Mouse (Mus musculus): Measurements from ENCODE around the gene Mia2. TPM values are rescaled to one million over a fixed set of nuclear protein-coding genes. Genes with fewer than 3 reads are reported as not detected.

The Mia2 gene
- total RNA-seq, 2 experiments from 2014 or later, result 47.3 to 52.6 TPM

- DNase-seq (ENCODE audit: low spot score in 2 of 2), result peak in 1 of 2 experiments; percentile 27
- H3K4me3 ChIP-seq, result peak overlapping the region; percentile 96
- TF ChIP-seq CTCF (conservative IDR thresholded peaks at IDR 0.05), result no peak
- peak overlapping the region; percentile 98 for H3K27ac ChIP-seq
Measured at GRCm38 (mm10) chr12:59067095-59067494, 28.5 kb upstream of the Mia2 start.

- Histone ChIP-seq H3K4me3 (no peak overlapping the region), H3K27ac (no peak overlapping the region)
- DNase-seq (ENCODE audit: low spot score in 2 of 2), result no peak
- TF ChIP-seq CTCF (conservative IDR thresholded peaks at IDR 0.05), result no peak
Measured at GRCm38 (mm10) chr12:59068791-59069190, 26.8 kb upstream of the Mia2 start.

- TF ChIP-seq CTCF (conservative IDR thresholded peaks at IDR 0.05), result no peak
- no peak for DNase-seq (ENCODE audit: low spot score in 2 of 2)
- Histone ChIP-seq H3K27ac (no peak overlapping the region), H3K4me3 (no peak overlapping the region)
Measured at GRCm38 (mm10) chr12:59072286-59072685, 23.3 kb upstream of the Mia2 start.

GRCm38 (mm10) chr12:59074052-59074451 lies 21.5 kb upstream of the Mia2 start:
- Histone ChIP-seq H3K27ac (no peak overlapping the region), H3K4me3 (no peak overlapping the region)
- DNase-seq (ENCODE audit: low spot score in 2 of 2), result peak in 1 of 2 experiments; percentile 13
- no peak for TF ChIP-seq CTCF (conservative IDR thresholded peaks at IDR 0.05)

GRCm38 (mm10) chr12:59076996-59077395 lies 18.6 kb upstream of the Mia2 start:
- no peak overlapping the region for H3K4me3 ChIP-seq
- no peak for DNase-seq (ENCODE audit: low spot score in 2 of 2)
- no peak for TF ChIP-seq CTCF (conservative IDR thresholded peaks at IDR 0.05)
- no peak overlapping the region for H3K27ac ChIP-seq

GRCm38 (mm10) chr12:59077883-59078282 lies 17.7 kb upstream of the Mia2 start:
- no peak for TF ChIP-seq CTCF (conservative IDR thresholded peaks at IDR 0.05)
- no peak overlapping the region for H3K27ac ChIP-seq
- H3K4me3 ChIP-seq, result no peak overlapping the region
- no peak for DNase-seq (ENCODE audit: low spot score in 2 of 2)

GRCm38 (mm10) chr12:59080461-59080860 lies 15.1 kb upstream of the Mia2 start:
- no peak for TF ChIP-seq CTCF (conservative IDR thresholded peaks at IDR 0.05)
- no peak overlapping the region for H3K27ac ChIP-seq

GRCm38 (mm10) chr12:59084446-59084845 lies 11.2 kb upstream of the Mia2 start:
- no peak overlapping the region for H3K27ac ChIP-seq
- no peak for DNase-seq (ENCODE audit: low spot score in 2 of 2)
- H3K4me3 ChIP-seq, result no peak overlapping the region
- no peak for TF ChIP-seq CTCF (conservative IDR thresholded peaks at IDR 0.05)

More at GRCm38 (mm10) chr12:59080461-59080860, 15.1 kb upstream of the Mia2 start:
- no peak for DNase-seq (ENCODE audit: low spot score in 2 of 2)
- H3K4me3 ChIP-seq, result no peak overlapping the region

GRCm38 (mm10) chr12:59086171-59086570 lies 9.4 kb upstream of the Mia2 start:
- Histone ChIP-seq H3K27ac (no peak overlapping the region), H3K4me3 (no peak overlapping the region)
- DNase-seq (ENCODE audit: low spot score in 2 of 2), result no peak
- no peak for TF ChIP-seq CTCF (conservative IDR thresholded peaks at IDR 0.05)

GRCm38 (mm10) chr12:59093543-59093942 lies 2.1 kb upstream of the Mia2 start:
- H3K27ac ChIP-seq, result no peak overlapping the region
- TF ChIP-seq CTCF (conservative IDR thresholded peaks at IDR 0.05), result no peak
- no peak for DNase-seq (ENCODE audit: low spot score in 2 of 2)
- H3K4me3 ChIP-seq, result no peak overlapping the region

GRCm38 (mm10) chr12:59104771-59105170 lies 9.2 kb downstream of the Mia2 start:
- H3K27ac ChIP-seq, result no peak overlapping the region
- DNase-seq (ENCODE audit: low spot score in 2 of 2), result no peak
- no peak for TF ChIP-seq CTCF (conservative IDR thresholded peaks at IDR 0.05)
- H3K4me3 ChIP-seq, result no peak overlapping the region

GRCm38 (mm10) chr12:59105914-59106313 lies 10.3 kb downstream of the Mia2 start:
- no peak for TF ChIP-seq CTCF (conservative IDR thresholded peaks at IDR 0.05)
- no peak overlapping the region for H3K27ac ChIP-seq
- H3K4me3 ChIP-seq, result no peak overlapping the region
- DNase-seq (ENCODE audit: low spot score in 2 of 2), result no peak

GRCm38 (mm10) chr12:59106491-59106890 lies 10.9 kb downstream of the Mia2 start:
- TF ChIP-seq CTCF (conservative IDR thresholded peaks at IDR 0.05), result no peak
- H3K27ac ChIP-seq, result no peak overlapping the region
- no peak overlapping the region for H3K4me3 ChIP-seq
- no peak for DNase-seq (ENCODE audit: low spot score in 2 of 2)

- DNase-seq (ENCODE audit: low spot score in 2 of 2), result no peak
- no peak overlapping the region for H3K27ac ChIP-seq
- no peak for TF ChIP-seq CTCF (conservative IDR thresholded peaks at IDR 0.05)
- H3K4me3 ChIP-seq, result no peak overlapping the region
Measured at GRCm38 (mm10) chr12:59107926-59108325, 12.3 kb downstream of the Mia2 start.

GRCm38 (mm10) chr12:59117184-59117583 lies 21.6 kb downstream of the Mia2 start:
- no peak for TF ChIP-seq CTCF (conservative IDR thresholded peaks at IDR 0.05)
- no peak for DNase-seq (ENCODE audit: low spot score in 2 of 2)
- H3K4me3 ChIP-seq, result no peak overlapping the region
- no peak overlapping the region for H3K27ac ChIP-seq
